Mouse (Mus musculus) thymus, adult 2 months (tissue): Measurements from ENCODE around the gene Gpn3. TPM values are rescaled to one million over a fixed set of nuclear protein-coding genes. Genes with fewer than 3 reads are reported as not detected.

Experiments used
- DNase-seq: peaks from one replicate; pipeline ENCODE4 v3.0.0; 2021
- H3K27ac ChIP-seq: fragments of 200-500 bp; 2 replicates; pipeline ENCODE4 v1.5.1; 2012; ENCODE audit warnings: low read length, control low read depth; ENCODE audit not compliant: control insufficient read depth, insufficient read depth
- H3K27me3 ChIP-seq: fragments of 200-500 bp; 2 replicates; pipeline ENCODE4 v1.6.1; 2012; ENCODE audit warnings: mild to moderate bottlenecking, low read length, moderate library complexity, mixed read lengths; ENCODE audit not compliant: control insufficient read depth, insufficient read depth
- H3K36me3 ChIP-seq: fragments of 200-500 bp; 2 replicates; pipeline ENCODE4 v1.6.1; 2012; ENCODE audit warnings: mild to moderate bottlenecking, low read length, moderate library complexity; ENCODE audit not compliant: control insufficient read depth, insufficient read depth
- H3K4me1 ChIP-seq: fragments of 200-500 bp; replicated peaks from 2 replicates; pipeline ENCODE4 v1.6.1; 2012; ENCODE audit warnings: low read length; ENCODE audit not compliant: control insufficient read depth, insufficient read depth
- H3K4me3 ChIP-seq: fragments of 200-500 bp; 2 replicates; pipeline ENCODE4 v1.5.1; 2012; ENCODE audit warnings: mild to moderate bottlenecking, low read length, control low read depth, moderate library complexity; ENCODE audit not compliant: control insufficient read depth, insufficient read depth
- CTCF ChIP-seq: fragments of 200-500 bp; IDR thresholded peaks from 2 replicates; pipeline ENCODE4 v1.5.1; 2012; ENCODE audit warnings: mild to moderate bottlenecking, control low read depth, low read length, moderate library complexity, borderline replicate concordance; ENCODE audit not compliant: control insufficient read depth, poor library complexity, insufficient read depth; ENCODE audit errors: extremely low read depth
- POLR2A ChIP-seq: fragments of 200-500 bp; IDR thresholded peaks from 2 replicates; pipeline ENCODE4 v1.6.1; 2012; ENCODE audit warnings: mild to moderate bottlenecking, low read length, control low read depth, moderate library complexity; ENCODE audit not compliant: control insufficient read depth, poor library complexity, insufficient read depth; ENCODE audit errors: extremely low read depth
- WGBS: fragments of 180-500 bp; shearing (Covaris S2); methylation state at CpG from one replicate; pipeline ENCODE4 v1.1.7; 2018; 5-methylcytosine and 5-hydroxymethylcytosine counted together
- polyA plus RNA-seq: library from polyadenylated mRNA; depleted of rRNA; stranded (reverse); fragments of >200 nt; gene quantifications from 2 replicates; pipeline ENCODE4 v1.2.3, GENCODE M21; 2012

The Gpn3 gene
- polyA plus RNA-seq, 1 experiment, result 103 TPM

- 23% methylated on average over 10 of the region's 10 CpGs for WGBS
- peaks cover 17% of the 10 kb centered on the region for H3K36me3 ChIP-seq
- H3K27me3 ChIP-seq, result no peaks in the 10 kb centered on the region
- TF ChIP-seq POLR2A (no peak), CTCF (no peak)
- H3K27ac ChIP-seq, result peak overlapping the region; percentile 69; the same call in 1 of the 2 replicates
- peaks cover 41% of the 10 kb centered on the region for H3K4me1 ChIP-seq
- no peak overlapping the region for H3K4me3 ChIP-seq
- peak; percentile 47 for DNase-seq
Measured at GRCm38 (mm10) chr5:122396791-122397190, 25.1 kb downstream of the Gpn3 start.

GRCm38 (mm10) chr5:122397495-122397894 is 25.8 kb downstream of the Gpn3 start:
- peak overlapping the region; percentile 69 for H3K27ac ChIP-seq
- WGBS, result 42% methylated on average over 8 of the region's 8 CpGs
- peaks cover 41% of the 10 kb centered on the region for H3K4me1 ChIP-seq
- no peaks in the 10 kb centered on the region for H3K27me3 ChIP-seq
- no peak overlapping the region for H3K4me3 ChIP-seq
- H3K36me3 ChIP-seq, result peaks cover 24% of the 10 kb centered on the region
- no peak for DNase-seq
- no peak for TF ChIP-seq POLR2A
- no peak for TF ChIP-seq CTCF

GRCm38 (mm10) chr5:122399871-122400270 is 28.2 kb downstream of the Gpn3 start:
- WGBS, result 94% methylated on average over 8 of the region's 8 CpGs
- no peak for DNase-seq
- H3K4me1 ChIP-seq, result peaks cover 34% of the 10 kb centered on the region
- H3K4me3 ChIP-seq, result no peak overlapping the region
- H3K27me3 ChIP-seq, result no peaks in the 10 kb centered on the region
- no peak overlapping the region for H3K27ac ChIP-seq
- TF ChIP-seq CTCF, result no peak
- TF ChIP-seq POLR2A, result no peak
- H3K36me3 ChIP-seq, result peaks cover 48% of the 10 kb centered on the region

GRCm38 (mm10) chr5:122400628-122401302 is 29.1 kb downstream of the Gpn3 start:
- H3K4me1 ChIP-seq, result peaks cover 29% of the 10 kb centered on the region
- DNase-seq, result no peak
- H3K4me3 ChIP-seq, result no peak overlapping the region
- TF ChIP-seq CTCF, result no peak
- TF ChIP-seq POLR2A, result no peak
- 67% methylated on average over 18 of the region's 18 CpGs for WGBS
- peak overlapping the region; percentile 37; the same call in 1 of the 2 replicates for H3K27ac ChIP-seq
- H3K36me3 ChIP-seq, result peaks cover 57% of the 10 kb centered on the region
- no peaks in the 10 kb centered on the region for H3K27me3 ChIP-seq

GRCm38 (mm10) chr5:122401303-122401640 is 29.6 kb downstream of the Gpn3 start:
- 6% methylated on average over 8 of the region's 8 CpGs for WGBS
- Histone ChIP-seq H3K4me1 (peaks cover 29% of the 10 kb centered on the region), H3K4me3 (no peak overlapping the region), H3K36me3 (peaks cover 62% of the 10 kb centered on the region), H3K27ac (no peak overlapping the region; the same call in 1 of the 2 replicates), H3K27me3 (no peaks in the 10 kb centered on the region)
- peak; percentile 75 for DNase-seq
- TF ChIP-seq POLR2A, result no peak
- TF ChIP-seq CTCF, result peak; percentile 97

GRCm38 (mm10) chr5:122402160-122402559 is 30.5 kb downstream of the Gpn3 start:
- DNase-seq, result no peak
- H3K36me3 ChIP-seq, result peaks cover 70% of the 10 kb centered on the region
- no peaks in the 10 kb centered on the region for H3K27me3 ChIP-seq
- no peak overlapping the region for H3K27ac ChIP-seq
- WGBS, result 95% methylated on average over 13 of the region's 13 CpGs
- no peak overlapping the region for H3K4me3 ChIP-seq
- TF ChIP-seq CTCF (no peak), POLR2A (no peak)
- peaks cover 22% of the 10 kb centered on the region for H3K4me1 ChIP-seq

- H3K4me1 ChIP-seq, result peaks cover 16% of the 10 kb centered on the region
- DNase-seq, result no peak
- H3K4me3 ChIP-seq, result no peak overlapping the region
- H3K36me3 ChIP-seq, result peaks cover 70% of the 10 kb centered on the region
- no peak for TF ChIP-seq POLR2A
- no peak for TF ChIP-seq CTCF
- 97% methylated on average over 5 of the region's 5 CpGs for WGBS
- no peaks in the 10 kb centered on the region for H3K27me3 ChIP-seq
- H3K27ac ChIP-seq, result no peak overlapping the region
Measured at GRCm38 (mm10) chr5:122402772-122403171, 31.1 kb downstream of the Gpn3 start.
